Mouse (Mus musculus): ENCODE data around the gene Frrs1l. TPM values are rescaled to one million over a fixed set of nuclear protein-coding genes. Genes with fewer than 3 reads are reported as not detected.

The Frrs1l gene
- polyA plus RNA-seq, 1 experiment from 2014 or later, result 0.12 TPM

- ATAC-seq (replicated peaks; ENCODE audit: low FRiP score, low read depth), result no peak; the same call in 1 of the 2 replicates
These were observed 33.3 kb upstream of the Frrs1l start for GRCm38 (mm10) chr4:57023527-57023926.

GRCm38 (mm10) chr4:57021288-57021687 lies 31.1 kb upstream of the Frrs1l start:
- WGBS, result 92% methylated on average over 3 of the region's 3 CpGs

More at GRCm38 (mm10) chr4:57023527-57023926, 33.3 kb upstream of the Frrs1l start:
- H3K4me2 ChIP-seq (ENCODE audit: low read length), result no peak overlapping the region
- H3K4me1 ChIP-seq (replicated peaks; ENCODE audit: insufficient read depth, low read length), result no peaks in the 10 kb centered on the region
- no peak overlapping the region for H3K27ac ChIP-seq
- no peak overlapping the region for H3K9ac ChIP-seq (ENCODE audit: low read depth, low read length)
- no peaks in the 10 kb centered on the region for H3K27me3 ChIP-seq (ENCODE audit: insufficient read depth, low read length)
- no peaks in the 10 kb centered on the region for H3K9me3 ChIP-seq (replicated peaks; ENCODE audit: low read length)
- no peak overlapping the region for H3K4me3 ChIP-seq (replicated peaks; ENCODE audit: low read depth, low read length)
- TF ChIP-seq CTCF (IDR thresholded peaks at IDR 0.05; ENCODE audit: low read depth), result 0 out of 2 replicates have a peak, but pooled peaks have one; percentile 2
- WGBS, result 40% methylated on average over 3 of the region's 3 CpGs
- H3K36me3 ChIP-seq (ENCODE audit: insufficient read depth, low read length), result no peaks in the 10 kb centered on the region
- DNase-seq (ENCODE audit: low spot score), result no peak

GRCm38 (mm10) chr4:57017229-57017628 lies 27.0 kb upstream of the Frrs1l start:
- no peak overlapping the region for H3K4me2 ChIP-seq (ENCODE audit: low read length)
- no peaks in the 10 kb centered on the region for H3K27me3 ChIP-seq (ENCODE audit: insufficient read depth, low read length)
- no peaks in the 10 kb centered on the region for H3K36me3 ChIP-seq (ENCODE audit: insufficient read depth, low read length)
- no peaks in the 10 kb centered on the region; the same call in 1 of the 2 replicates for H3K4me1 ChIP-seq (replicated peaks; ENCODE audit: insufficient read depth, low read length)
- no peak overlapping the region for H3K4me3 ChIP-seq (replicated peaks; ENCODE audit: low read depth, low read length)
- no peaks in the 10 kb centered on the region for H3K9me3 ChIP-seq (replicated peaks; ENCODE audit: low read length)
- no peak overlapping the region for H3K27ac ChIP-seq
- no peak for ATAC-seq (replicated peaks; ENCODE audit: low FRiP score, low read depth)
- peak; percentile 91 for TF ChIP-seq CTCF (IDR thresholded peaks at IDR 0.05; ENCODE audit: low read depth)
- DNase-seq (ENCODE audit: low spot score), result peak; percentile 85
- WGBS, result 30% methylated on average over 5 of the region's 5 CpGs
- no peak overlapping the region for H3K9ac ChIP-seq (ENCODE audit: low read depth, low read length)

More at GRCm38 (mm10) chr4:57021288-57021687, 31.1 kb upstream of the Frrs1l start:
- peak; percentile 38 for TF ChIP-seq CTCF (IDR thresholded peaks at IDR 0.05; ENCODE audit: low read depth)
- Histone ChIP-seq H3K4me2 (ENCODE audit: low read length) (no peak overlapping the region), H3K27me3 (ENCODE audit: insufficient read depth, low read length) (no peaks in the 10 kb centered on the region), H3K4me3 (replicated peaks; ENCODE audit: low read depth, low read length) (no peak overlapping the region), H3K9me3 (replicated peaks; ENCODE audit: low read length) (no peaks in the 10 kb centered on the region), H3K36me3 (ENCODE audit: insufficient read depth, low read length) (no peaks in the 10 kb centered on the region), H3K4me1 (replicated peaks; ENCODE audit: insufficient read depth, low read length) (no peaks in the 10 kb centered on the region; the same call in 1 of the 2 replicates), H3K27ac (no peak overlapping the region), H3K9ac (ENCODE audit: low read depth, low read length) (no peak overlapping the region)
- DNase-seq (ENCODE audit: low spot score), result no peak
- ATAC-seq (replicated peaks; ENCODE audit: low FRiP score, low read depth), result no peak

- Histone ChIP-seq H3K4me1 (replicated peaks; ENCODE audit: insufficient read depth, low read length) (no peaks in the 10 kb centered on the region; the same call in 1 of the 2 replicates), H3K27me3 (ENCODE audit: insufficient read depth, low read length) (no peaks in the 10 kb centered on the region), H3K9me3 (replicated peaks; ENCODE audit: low read length) (no peaks in the 10 kb centered on the region), H3K4me2 (ENCODE audit: low read length) (no peak overlapping the region), H3K4me3 (replicated peaks; ENCODE audit: low read depth, low read length) (no peak overlapping the region), H3K27ac (no peak overlapping the region), H3K9ac (ENCODE audit: low read depth, low read length) (no peak overlapping the region), H3K36me3 (ENCODE audit: insufficient read depth, low read length) (no peaks in the 10 kb centered on the region)
- ATAC-seq (replicated peaks; ENCODE audit: low FRiP score, low read depth) (no peak), DNase-seq (ENCODE audit: low spot score) (no peak)
- no peak for TF ChIP-seq CTCF (IDR thresholded peaks at IDR 0.05; ENCODE audit: low read depth)
- WGBS, result 43% methylated on average over 18 of the region's 18 CpGs
These were observed 26.4 kb upstream of the Frrs1l start for GRCm38 (mm10) chr4:57016366-57017171.

- Histone ChIP-seq H3K9me3 (replicated peaks; ENCODE audit: low read length) (no peaks in the 10 kb centered on the region), H3K9ac (ENCODE audit: low read depth, low read length) (no peak overlapping the region), H3K27ac (no peak overlapping the region), H3K4me3 (replicated peaks; ENCODE audit: low read depth, low read length) (no peak overlapping the region), H3K27me3 (ENCODE audit: insufficient read depth, low read length) (no peaks in the 10 kb centered on the region), H3K4me2 (ENCODE audit: low read length) (no peak overlapping the region), H3K36me3 (ENCODE audit: insufficient read depth, low read length) (no peaks in the 10 kb centered on the region), H3K4me1 (replicated peaks; ENCODE audit: insufficient read depth, low read length) (no peaks in the 10 kb centered on the region; the same call in 1 of the 2 replicates)
- DNase-seq (ENCODE audit: low spot score) (no peak), ATAC-seq (replicated peaks; ENCODE audit: low FRiP score, low read depth) (no peak)
- 85% methylated on average over 5 of the region's 5 CpGs for WGBS
- TF ChIP-seq CTCF (IDR thresholded peaks at IDR 0.05; ENCODE audit: low read depth), result no peak
These were observed 24.8 kb upstream of the Frrs1l start for GRCm38 (mm10) chr4:57015032-57015431.

- no peaks in the 10 kb centered on the region for H3K36me3 ChIP-seq (ENCODE audit: insufficient read depth, low read length)
- 70% methylated on average over 8 of the region's 8 CpGs for WGBS
- DNase-seq (ENCODE audit: low spot score) (no peak), ATAC-seq (replicated peaks; ENCODE audit: low FRiP score, low read depth) (no peak)
- H3K27me3 ChIP-seq (ENCODE audit: insufficient read depth, low read length), result no peaks in the 10 kb centered on the region
- H3K9me3 ChIP-seq (replicated peaks; ENCODE audit: low read length), result no peaks in the 10 kb centered on the region
- H3K9ac ChIP-seq (ENCODE audit: low read depth, low read length), result no peak overlapping the region
- TF ChIP-seq CTCF (IDR thresholded peaks at IDR 0.05; ENCODE audit: low read depth), result no peak
- H3K4me1 ChIP-seq (replicated peaks; ENCODE audit: insufficient read depth, low read length), result no peaks in the 10 kb centered on the region; the same call in 1 of the 2 replicates
- H3K27ac ChIP-seq, result no peak overlapping the region
- no peak overlapping the region for H3K4me2 ChIP-seq (ENCODE audit: low read length)
- H3K4me3 ChIP-seq (replicated peaks; ENCODE audit: low read depth, low read length), result no peak overlapping the region
These were observed 21.4 kb upstream of the Frrs1l start for GRCm38 (mm10) chr4:57011454-57012046.

Data from kidney, postnatal 0 days (tissue).